Mouse (Mus musculus): ENCODE data around the gene Phf24.

Gene Phf24

DNA sequence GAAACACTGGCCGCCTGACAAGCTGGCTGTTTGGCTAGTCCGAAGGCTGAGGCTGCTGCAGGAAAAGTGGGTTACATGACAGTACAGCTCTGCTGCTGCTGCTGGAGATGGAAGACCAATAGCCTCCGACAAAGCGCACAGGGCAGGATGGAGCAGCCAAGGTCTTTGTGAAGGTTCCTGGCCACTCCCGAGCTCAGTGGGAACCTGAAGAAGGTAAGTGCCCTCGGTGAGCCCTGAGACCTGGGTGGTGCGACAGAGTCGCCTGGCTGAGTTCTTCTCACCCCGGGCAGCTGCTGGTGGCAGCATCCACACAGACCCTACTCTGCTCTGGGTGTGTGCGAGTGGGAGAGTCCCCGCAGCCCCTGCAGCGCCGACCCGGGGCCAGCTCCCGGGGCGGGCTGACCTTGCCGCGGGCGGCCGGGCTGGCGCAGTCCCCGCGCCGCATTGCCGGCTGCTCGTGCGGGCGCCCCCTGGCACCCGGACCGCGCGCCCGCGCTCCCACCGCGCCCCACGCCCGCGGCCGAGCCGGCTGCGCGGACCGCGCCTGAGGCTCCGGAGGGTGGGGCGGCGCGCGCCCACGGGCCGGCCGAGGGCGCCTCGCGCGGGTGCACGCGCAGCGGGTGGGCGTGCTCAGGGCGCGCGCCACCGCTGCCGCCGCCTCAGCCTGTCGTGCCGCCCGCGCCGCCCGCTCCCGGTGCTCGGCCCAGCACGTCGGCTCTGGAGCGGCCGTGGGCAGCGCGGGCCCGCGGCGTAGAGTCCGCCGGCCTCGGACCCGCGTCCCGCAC lies at the start of gene Phf24:
Phf24 (plus strand) TSS at position 44 of the 785 bp plus-strand sequence.
- in situ Hi-C loops (cut with MboI, MseI) = loop anchor here (25.0 kb wide), 1 partner anchor 755 kb away; the partner anchor contains the start of genes Gm13305 and Gm13306

DNA sequence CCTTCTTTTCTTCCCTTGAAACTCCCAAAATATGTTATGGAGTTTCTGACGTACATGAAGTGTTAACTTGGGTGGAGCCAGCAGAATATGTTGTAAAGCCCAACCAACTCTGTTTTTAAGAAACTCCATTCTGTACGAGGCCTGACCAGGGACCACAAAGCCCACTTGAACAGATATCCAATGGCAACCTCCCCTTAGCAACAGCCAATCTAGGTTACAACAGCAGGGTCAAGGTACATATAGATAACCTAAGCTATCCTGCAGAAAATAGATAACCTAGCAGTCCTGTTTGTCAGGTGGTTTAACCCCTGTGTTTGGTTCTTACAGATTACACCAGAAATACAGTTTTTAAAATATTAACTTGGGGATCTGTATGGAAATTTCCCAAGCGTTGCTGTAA lies 49.1 kb upstream of the Phf24 start:
- in situ Hi-C loops (cut with MboI, MseI) = loop anchor here (10.0 kb wide), 3 partner anchors 323 to 823 kb away; no protein-coding TSS in a partner anchor

DNA sequence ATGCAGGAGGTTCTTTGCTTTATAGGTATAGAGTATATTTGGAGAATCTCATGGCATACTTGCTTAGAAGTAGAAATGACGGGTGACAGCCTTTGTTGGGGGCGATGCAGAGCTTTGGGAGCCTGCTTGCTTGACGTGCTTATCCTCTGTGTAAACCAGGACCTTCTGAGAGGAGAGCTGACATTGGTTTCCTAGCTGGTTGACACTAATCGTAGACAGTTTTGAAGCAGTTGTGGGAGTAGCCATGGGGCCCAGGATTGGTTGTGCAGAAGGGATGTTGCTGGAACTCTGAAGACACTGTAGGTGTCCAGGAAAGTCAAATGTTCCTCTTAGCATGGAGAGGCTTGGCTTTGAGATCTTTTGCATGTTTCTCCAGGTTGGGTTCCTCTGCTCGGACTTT lies 48.3 kb upstream of the Phf24 start:
- in situ Hi-C loops (cut with MboI, MseI) = loop anchor here (10.0 kb wide), 3 partner anchors 323 to 823 kb away; no protein-coding TSS in a partner anchor

DNA sequence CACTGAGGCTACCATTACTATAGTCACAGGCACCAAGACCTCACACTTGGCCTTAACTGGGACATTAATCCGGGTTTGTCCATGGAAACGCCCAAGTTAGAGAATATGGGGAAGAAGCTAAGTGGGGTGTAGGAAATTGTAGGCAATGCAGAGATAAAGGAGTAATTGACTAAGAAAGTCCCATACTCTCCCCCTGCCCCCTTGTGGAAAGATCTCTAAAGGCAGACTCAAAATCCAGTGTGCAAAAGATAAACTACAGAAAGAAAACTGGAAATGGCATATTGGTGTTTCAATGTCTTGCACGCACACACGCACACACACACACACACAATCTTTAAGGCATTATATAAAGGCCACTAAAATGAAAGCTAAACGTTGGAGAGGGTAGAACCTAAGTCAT lies 45.7 kb upstream of the Phf24 start:
- in situ Hi-C loops (cut with MboI, MseI) = loop anchor here (10.0 kb wide), 1 partner anchor 546 kb away; no protein-coding TSS in a partner anchor

DNA sequence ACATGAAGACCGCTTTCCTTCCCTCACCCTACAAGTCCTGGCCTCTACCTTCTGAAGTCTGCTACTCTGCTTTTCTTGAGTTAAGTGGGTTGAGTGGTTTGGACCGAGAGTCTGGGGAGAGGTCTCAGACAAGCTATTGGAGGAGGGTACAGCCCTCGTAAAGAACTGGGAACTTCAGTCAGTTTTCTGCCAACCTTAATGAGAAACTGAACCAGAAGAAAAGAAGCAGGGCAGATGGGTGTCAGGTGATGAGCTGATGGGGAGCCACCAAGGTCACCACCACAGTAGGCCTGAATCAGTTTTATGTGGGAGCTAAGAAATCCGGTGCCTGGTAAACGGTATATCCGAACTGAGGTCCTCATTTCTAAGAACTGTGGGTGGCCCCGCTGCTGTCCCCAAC lies 44.3 kb upstream of the Phf24 start:
- in situ Hi-C loops (cut with MboI, MseI) = loop anchor here (10.0 kb wide), 1 partner anchor 547 kb away; no protein-coding TSS in a partner anchor

DNA sequence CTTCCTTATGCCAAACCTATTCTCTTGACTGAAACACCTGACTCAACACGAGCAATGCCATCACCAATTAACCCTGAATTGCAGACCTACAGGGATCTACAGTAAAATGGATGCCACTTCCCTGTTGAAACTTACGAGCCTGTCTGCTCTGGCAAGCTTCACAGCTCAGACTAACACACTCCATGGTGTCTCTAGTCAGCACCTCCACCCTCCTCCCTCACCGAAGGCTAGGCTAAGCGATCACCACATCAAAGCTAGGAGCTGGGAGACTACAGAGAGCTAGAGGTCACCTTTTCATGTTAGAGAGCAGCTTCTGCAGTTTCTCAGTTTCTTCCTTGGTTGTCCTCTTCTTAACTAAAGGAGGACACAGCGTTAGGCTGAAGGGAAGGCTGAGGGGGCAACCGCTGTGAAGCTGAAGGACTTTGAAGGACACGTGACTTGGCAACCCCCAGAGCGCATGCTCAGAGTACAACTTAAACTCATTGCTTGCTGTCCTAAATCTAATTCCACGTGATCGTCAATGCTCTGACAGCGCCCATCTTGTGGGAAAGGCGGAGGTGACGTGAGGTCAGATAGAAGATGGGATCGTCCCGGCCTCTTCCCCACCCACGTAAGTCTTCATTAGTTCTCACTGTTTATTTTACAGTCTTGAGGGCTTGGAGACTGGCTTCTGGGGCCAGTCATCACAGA lies 43.6 kb upstream of the Phf24 start:
- in situ Hi-C loops (cut with MboI, MseI) = loop anchor here (10.0 kb wide), 1 partner anchor 548 kb away; no protein-coding TSS in a partner anchor

DNA sequence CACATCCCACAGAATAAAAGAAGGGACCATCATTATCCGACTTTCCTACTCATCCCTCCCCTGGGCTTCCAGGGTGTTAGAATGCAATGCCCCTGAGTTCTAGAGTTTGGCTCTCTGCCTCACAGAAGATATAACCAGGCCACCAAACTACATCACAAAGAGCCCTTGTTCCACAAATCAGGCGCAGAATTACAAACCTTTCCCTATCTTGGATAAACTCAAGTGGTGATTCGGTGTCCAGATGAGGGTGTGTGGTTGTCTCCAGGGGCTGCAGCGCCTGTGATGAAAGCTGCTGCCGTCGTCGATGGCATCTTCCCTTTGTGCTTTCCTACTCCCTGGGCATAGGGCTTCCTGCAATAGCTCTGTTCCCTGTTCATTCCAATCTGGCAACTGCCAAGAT lies 42.3 kb upstream of the Phf24 start, which contains the start of gene Fam205c:
Fam205c (minus strand) TSS at position 101 of the 400 bp plus-strand sequence.
- in situ Hi-C loops (cut with MboI, MseI) = loop anchor here (10.0 kb wide), 1 partner anchor 549 kb away; no protein-coding TSS in a partner anchor

DNA sequence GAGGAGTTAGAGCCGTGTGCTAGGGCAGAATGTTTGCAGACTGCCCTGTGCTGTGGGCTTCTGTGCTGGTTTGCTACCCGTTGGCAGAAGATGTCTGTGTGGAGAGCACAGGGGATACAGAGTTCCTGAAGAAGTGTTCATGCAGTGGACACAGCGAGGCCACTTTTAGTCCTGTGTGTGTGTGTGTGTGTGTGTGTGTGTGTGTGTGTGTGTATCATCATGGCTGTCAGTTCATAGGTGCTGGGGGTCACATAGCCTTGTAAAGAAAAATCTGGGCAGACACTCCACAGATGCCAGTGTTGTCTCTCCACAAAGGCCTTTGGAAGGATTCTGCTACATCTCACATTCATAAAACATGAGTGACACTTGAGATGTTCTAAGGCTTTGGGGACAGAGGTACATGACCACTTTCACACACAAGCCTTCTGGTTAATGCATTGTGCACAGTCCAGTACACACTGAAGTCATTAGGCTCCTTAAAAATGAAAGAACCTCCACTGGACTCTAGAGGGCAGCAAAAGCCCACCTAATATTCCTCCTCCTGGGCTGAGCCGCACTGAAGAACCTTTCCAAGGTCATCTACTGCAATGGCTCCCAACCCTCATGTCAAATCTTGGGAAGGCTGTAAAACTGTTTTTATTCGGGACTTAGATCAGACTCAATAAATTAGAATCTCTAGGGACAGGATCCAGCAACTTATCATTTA lies 39.7 kb upstream of the Phf24 start:
- in situ Hi-C loops (cut with MboI, MseI) = loop anchor here (5.0 to 10.0 kb wide), 2 partner anchors 86 to 552 kb away; no protein-coding TSS in a partner anchor

DNA sequence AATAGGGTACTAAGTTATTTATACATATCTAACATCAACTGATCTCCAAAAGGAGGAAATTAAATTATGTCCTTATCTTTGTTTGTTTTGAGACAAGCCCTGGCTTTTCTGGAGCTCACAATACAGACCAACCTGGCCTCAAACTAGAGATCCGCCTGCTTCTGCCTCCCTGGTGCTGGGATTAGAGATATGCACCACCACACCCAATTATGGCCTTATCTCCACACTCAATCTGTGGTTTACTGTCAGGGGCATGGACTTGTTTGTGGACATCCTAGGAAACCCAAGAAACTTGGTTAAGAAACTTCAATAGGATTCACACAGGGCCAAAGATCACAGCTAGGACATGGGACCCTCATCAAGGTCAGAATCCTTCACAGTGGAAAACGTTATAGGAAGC lies 38.8 kb upstream of the Phf24 start:
- in situ Hi-C loops (cut with MboI, MseI) = loop anchor here (5.0 to 10.0 kb wide), 2 partner anchors 85 to 553 kb away; no protein-coding TSS in a partner anchor

DNA sequence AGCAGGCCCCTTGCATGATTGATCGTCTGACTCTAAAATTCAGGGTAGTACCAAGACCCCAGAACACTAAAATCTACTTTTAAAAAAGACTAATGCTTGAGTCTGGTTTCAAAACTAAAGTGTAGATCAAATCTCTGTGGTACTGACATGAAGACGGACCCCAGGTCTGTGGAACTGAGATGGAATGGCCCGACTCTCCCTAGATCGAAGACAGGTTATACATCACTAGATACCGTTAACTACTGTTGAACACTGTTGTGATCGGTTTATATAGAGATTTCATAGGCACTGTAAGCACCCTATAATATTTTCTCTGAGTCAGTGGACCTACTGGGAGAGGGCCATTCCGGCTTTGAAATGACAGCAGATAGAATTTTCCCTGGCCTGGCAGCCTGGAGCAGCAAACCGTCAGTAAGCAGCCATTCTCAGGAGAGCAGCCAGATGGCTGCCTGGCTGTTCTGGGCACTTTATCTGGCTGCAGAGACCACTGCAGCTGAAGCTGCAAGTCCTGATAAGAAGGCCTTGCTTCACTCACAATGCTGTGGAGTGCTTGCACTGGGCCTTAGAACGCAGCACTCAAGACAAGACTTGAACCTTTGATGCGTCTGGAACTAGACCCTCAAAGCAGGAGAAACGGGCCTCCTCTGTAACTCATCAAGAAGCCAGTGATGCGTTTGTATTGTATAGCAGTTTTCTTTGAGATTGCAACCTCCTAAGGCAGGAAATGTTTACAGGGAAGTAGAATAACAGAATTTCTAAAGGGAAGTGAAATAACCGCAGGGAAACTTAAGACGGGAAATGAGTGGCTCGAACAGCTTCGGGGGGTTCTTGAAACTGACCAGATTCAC lies 36.4 kb upstream of the Phf24 start:
- in situ Hi-C loops (cut with MboI, MseI) = loop anchor here (5.0 to 10.0 kb wide), 2 partner anchors 82 to 555 kb away; no protein-coding TSS in a partner anchor

DNA sequence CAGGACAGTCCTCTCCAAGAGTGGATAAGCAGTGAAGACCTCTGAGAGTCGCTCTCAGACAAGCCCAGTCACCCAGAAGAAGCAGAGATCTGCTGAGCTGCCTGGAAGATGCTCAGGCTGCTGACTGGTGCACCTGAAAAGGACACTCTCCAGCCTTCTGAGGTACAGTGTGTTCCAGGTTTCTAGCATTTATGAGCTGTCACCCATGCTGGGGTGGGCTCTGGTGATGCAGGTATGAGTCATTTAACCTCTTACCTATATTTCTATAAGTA lies 35.8 kb upstream of the Phf24 start:
- in situ Hi-C loops (cut with MboI, MseI) = no loop called here

DNA sequence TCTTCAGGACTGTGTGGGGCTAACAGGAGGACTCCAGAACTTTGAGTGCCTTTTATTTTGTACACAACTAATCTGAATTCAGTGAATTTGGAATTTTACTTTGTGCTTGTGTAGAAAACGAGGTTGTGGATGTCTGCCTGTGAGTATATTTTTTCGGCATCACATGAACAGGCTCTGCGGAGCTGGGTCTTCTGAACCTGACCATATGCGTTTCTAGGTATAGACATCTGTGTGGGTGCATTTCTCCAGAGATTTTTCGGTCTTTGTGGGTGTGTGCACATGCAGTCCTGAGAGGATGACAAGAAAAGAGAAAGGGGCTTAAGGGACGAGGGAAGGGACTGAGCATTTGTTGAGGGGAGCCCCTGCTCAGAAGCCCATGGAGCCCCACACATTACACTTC lies 29.5 kb upstream of the Phf24 start:
- in situ Hi-C loops (cut with MboI, MseI) = no loop called here

DNA sequence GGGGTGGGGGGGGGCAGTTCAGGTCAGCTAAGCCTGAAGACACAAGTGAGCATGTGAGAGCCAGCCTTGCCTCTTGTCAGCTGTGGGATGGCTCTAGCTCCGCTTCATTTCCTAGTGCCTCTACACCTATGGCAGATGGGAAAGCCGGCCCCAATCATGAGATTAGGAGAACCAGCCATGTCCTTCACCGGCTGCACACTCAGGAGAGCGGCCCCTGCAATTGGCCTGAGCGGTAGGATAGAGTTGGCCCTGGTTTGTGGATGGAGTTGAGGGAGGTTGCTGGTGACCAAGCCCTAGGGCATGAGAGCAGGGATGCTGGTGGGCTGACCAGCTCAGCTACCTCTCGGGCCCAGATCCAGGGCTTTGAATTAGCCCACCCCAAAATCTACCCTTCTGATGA lies 27.7 kb upstream of the Phf24 start:
- in situ Hi-C loops (cut with MboI, MseI) = no loop called here

DNA sequence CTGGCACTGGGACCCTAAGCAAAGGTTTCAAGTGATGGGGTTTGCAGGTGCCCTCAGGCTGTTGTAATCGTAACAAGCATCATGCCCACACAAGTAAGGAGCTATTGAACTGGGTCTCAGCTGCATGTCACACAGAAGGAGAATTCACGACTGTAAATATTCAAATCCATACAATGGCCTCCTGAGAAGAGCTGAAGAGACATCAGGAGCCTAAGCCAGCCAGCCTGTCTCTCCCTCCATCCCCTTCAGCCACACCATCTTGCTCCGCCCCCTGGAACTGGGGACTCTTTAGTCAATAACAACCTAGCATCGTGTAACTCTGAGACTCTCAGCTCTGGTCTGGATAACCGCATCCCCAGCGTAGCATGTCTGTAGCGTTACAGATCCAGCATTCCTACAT lies 25.3 kb upstream of the Phf24 start:
- in situ Hi-C loops (cut with MboI, MseI) = no loop called here

DNA sequence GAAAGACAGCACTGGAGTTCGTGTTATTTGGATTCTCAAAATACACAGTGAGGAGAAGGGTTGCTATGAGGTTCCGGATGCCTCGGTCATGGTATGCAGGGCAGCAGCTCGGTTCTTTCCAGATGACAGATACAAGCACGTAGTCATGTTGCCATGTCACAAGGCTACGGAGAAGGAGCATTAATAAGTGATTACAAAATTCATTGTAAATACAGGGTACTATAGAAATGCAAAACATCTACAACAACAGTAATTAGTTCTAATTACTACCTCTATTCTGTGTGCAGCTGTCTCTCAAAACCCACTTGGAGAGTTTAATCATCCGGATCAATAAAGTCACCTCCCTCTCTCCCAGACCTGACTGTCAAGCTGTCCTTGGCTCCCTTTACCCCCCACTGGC lies 21.3 kb upstream of the Phf24 start:
- in situ Hi-C loops (cut with MboI, MseI) = no loop called here

DNA sequence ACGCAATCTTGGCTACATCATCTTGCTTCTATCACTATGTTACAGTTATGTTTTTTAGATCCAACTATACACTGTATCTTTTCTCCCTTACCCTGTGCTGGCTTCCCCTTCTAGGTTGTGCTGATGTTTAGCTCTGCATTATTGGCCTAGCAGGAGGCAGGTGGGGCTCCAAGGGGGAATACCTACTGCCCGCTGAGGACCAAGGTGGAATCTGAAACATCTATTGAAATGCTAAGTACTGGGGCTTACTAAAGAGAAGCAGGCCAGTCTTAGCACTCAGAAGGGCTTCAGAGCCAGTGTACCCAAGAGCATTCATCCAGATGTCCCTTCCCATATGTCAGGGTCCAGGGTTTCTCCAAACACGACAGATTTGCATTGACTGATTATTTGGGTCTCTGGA lies 17.5 kb upstream of the Phf24 start:
- in situ Hi-C loops (cut with MboI, MseI) = no loop called here

DNA sequence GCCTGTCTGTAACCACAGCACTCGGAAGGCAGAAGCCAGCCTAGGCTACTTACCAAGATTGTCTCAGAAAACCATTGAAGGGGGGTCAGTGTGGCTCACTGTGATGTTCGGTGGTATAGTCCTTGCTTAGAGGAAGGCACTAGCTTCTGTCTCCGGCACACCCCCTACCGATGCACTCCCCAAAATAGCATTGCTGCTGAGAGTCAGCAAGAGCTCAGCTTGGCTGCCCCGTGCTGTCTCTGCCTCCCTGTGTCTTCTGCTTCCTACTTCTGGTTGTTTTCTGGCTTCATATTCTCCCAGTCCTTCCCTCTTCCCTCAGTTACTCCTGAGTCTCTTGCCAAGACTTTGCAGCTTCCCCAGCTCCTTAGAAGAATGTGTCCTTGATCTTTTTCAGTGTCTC lies 15.6 kb upstream of the Phf24 start:
- in situ Hi-C loops (cut with MboI, MseI) = loop anchor here (25.0 kb wide), 1 partner anchor 739 kb away; the partner anchor contains the start of genes Gm13305 and Gm13306

DNA sequence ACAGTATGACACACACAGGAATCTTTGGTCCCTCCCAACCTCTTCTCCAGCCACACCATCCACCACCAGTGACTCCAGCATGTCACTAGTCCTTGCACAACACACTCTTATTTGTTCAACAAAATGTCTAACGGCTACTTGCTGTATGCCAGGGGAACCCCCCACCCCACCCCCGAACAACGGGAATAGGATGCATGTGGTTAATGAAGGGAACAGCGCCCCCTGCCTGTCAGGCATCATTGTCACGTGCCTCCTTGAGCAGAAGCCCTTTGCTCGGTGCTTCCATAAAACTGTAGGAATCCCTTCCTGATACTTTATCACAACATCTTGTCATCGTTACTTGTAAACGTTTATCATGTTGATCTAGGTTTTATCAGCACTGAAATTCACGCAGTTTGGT lies 14.3 kb upstream of the Phf24 start:
- in situ Hi-C loops (cut with MboI, MseI) = loop anchor here (25.0 kb wide), 1 partner anchor 740 kb away; the partner anchor contains the start of genes Gm13305 and Gm13306

DNA sequence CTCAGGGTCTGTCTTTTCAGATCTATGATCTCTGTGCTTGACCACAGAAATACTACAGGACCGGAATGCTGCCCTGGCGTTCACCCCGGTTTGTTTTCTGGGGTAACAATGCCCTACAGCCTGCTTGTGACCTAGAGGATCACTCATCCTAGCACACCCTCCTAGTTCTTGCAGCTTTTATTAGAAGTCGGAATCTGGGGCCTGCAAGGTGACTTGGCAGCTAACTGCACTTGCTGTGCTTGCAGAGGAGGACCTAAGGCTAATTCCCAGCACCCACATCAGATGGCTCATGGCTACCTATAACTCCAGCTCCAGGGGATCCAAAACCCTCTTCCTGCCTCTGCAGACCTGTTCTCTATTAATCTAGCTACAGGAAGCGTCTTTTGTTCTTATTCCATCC lies 13.7 kb upstream of the Phf24 start:
- in situ Hi-C loops (cut with MboI, MseI) = loop anchor here (25.0 kb wide), 1 partner anchor 740 kb away; the partner anchor contains the start of genes Gm13305 and Gm13306

DNA sequence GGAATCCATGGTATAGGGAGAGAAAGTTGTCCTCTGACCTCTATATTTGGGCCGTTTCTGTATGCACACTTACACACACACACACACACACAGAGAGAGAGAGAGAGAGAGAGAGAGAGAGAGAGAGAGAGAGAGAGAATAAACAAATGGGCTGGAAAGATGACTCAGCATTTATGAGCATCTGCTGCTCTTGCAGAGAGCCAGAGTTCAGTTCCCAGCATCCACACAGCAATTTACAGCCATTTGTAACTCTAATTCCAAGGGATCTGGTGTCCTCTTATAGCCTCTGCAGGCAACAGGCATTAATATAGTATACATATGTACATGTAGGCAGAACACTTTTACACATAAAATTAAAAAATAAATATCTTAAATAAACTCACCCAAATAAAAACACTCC lies 12.5 kb upstream of the Phf24 start:
- in situ Hi-C loops (cut with MboI, MseI) = loop anchor here (25.0 kb wide), 1 partner anchor 742 kb away; the partner anchor contains the start of genes Gm13305 and Gm13306
